Mouse (Mus musculus): ENCODE measurements around the gene Lsm14b. TPM values are rescaled to one million over a fixed set of nuclear protein-coding genes. Genes with fewer than 3 reads are reported as not detected.

Gene Lsm14b
- polyA plus RNA-seq (2016; fragmentation: Nextera tagmentation; extraction: Ambion mirVana) = 13.6 and 14.2 TPM in 2 replicates

GRCm38 (mm10) chr2:180024401-180025098 lies at the start of gene Lsm14b:
Gene Lsm14b (plus strand): TSS chr2:180024987.
- Histone ChIP-seq H3K4me1 (replicated peaks) (peaks cover 46% of the 10 kb centered on the region), H3K4me2 (peak within 1 kb of the TSS; percentile 91), H3K27me3 (peaks cover 40% of the 10 kb centered on the region), H3K4me3 (replicated peaks) (peak within 1 kb of the TSS; percentile 98), H3K9me3 (no peaks in the 10 kb centered on the region), H3K36me3 (peaks cover 26% of the 10 kb centered on the region), H3K27ac (peak within 1 kb of the TSS; percentile 94), H3K9ac (replicated peaks) (peak within 1 kb of the TSS; percentile 95)
- WGBS = under 1% methylated on average over 77 of the region's 80 CpGs
- peak; percentile 89 for ATAC-seq (ENCODE audit: insufficient number of reproducible peaks, insufficient read depth, low FRiP score, low TSS enrichment, low read depth)

- ATAC-seq (ENCODE audit: insufficient number of reproducible peaks, insufficient read depth, low FRiP score, low TSS enrichment, low read depth) = no peak
These were observed 48.9 kb upstream of the Lsm14b start for GRCm38 (mm10) chr2:179975851-179976250.

GRCm38 (mm10) chr2:179976295-179976627 lies 48.5 kb upstream of the Lsm14b start:
- WGBS = under 1% methylated on average over 37 of the region's 54 CpGs
- Histone ChIP-seq H3K4me1 (replicated peaks) (peaks cover 36% of the 10 kb centered on the region), H3K4me2 (peak overlapping the region; percentile 57; the same call in 1 of the 2 replicates), H3K9ac (replicated peaks) (peak overlapping the region; percentile 76), H3K27ac (peak overlapping the region; percentile 97), H3K36me3 (no peaks in the 10 kb centered on the region), H3K9me3 (no peaks in the 10 kb centered on the region), H3K27me3 (peaks cover 3% of the 10 kb centered on the region; the same call in 1 of the 2 replicates), H3K4me3 (replicated peaks) (peak overlapping the region; percentile 73)
- no peak; the same call in 1 of the 2 replicates for ATAC-seq (ENCODE audit: insufficient number of reproducible peaks, insufficient read depth, low FRiP score, low TSS enrichment, low read depth)

More at GRCm38 (mm10) chr2:179975851-179976250, 48.9 kb upstream of the Lsm14b start:
- no CpG with 5 or more reads among the region's 82 CpGs for WGBS
- Histone ChIP-seq H3K27ac (no peak overlapping the region), H3K36me3 (no peaks in the 10 kb centered on the region), H3K9ac (replicated peaks) (peak overlapping the region; percentile 76), H3K27me3 (peaks cover 3% of the 10 kb centered on the region; the same call in 1 of the 2 replicates), H3K4me1 (replicated peaks) (peaks cover 39% of the 10 kb centered on the region), H3K4me3 (replicated peaks) (peak overlapping the region; percentile 73), H3K9me3 (no peaks in the 10 kb centered on the region), H3K4me2 (peak overlapping the region; percentile 100; the same call in 1 of the 2 replicates)

- H3K36me3 ChIP-seq = no peaks in the 10 kb centered on the region
- peak; percentile 93 for ATAC-seq (ENCODE audit: insufficient number of reproducible peaks, insufficient read depth, low FRiP score, low TSS enrichment, low read depth)
- H3K4me1 ChIP-seq (replicated peaks) = peaks cover 36% of the 10 kb centered on the region
- peak within 1 kb of the TSS; percentile 93 for H3K9ac ChIP-seq (replicated peaks)
- H3K9me3 ChIP-seq = no peaks in the 10 kb centered on the region
- peak within 1 kb of the TSS; percentile 97 for H3K27ac ChIP-seq
- H3K4me2 ChIP-seq = peak within 1 kb of the TSS; percentile 100
- under 1% methylated on average over 57 of the region's 84 CpGs for WGBS
- H3K27me3 ChIP-seq = peaks cover 3% of the 10 kb centered on the region; the same call in 1 of the 2 replicates
- peak within 1 kb of the TSS; percentile 73 for H3K4me3 ChIP-seq (replicated peaks)
These were observed 48.0 kb upstream of the Lsm14b start, which contains the start of gene Taf4 for GRCm38 (mm10) chr2:179976628-179977343. Gene Taf4 (minus strand): TSS chr2:179976646.

- Histone ChIP-seq H3K36me3 (no peaks in the 10 kb centered on the region), H3K9me3 (no peaks in the 10 kb centered on the region), H3K27ac (peak overlapping the region; percentile 97), H3K9ac (replicated peaks) (peak overlapping the region; percentile 93), H3K27me3 (peaks cover 3% of the 10 kb centered on the region; the same call in 1 of the 2 replicates), H3K4me2 (peak overlapping the region; percentile 57), H3K4me1 (replicated peaks) (peaks cover 36% of the 10 kb centered on the region), H3K4me3 (replicated peaks) (peak overlapping the region; percentile 73)
- 8% methylated on average over 9 of the region's 10 CpGs for WGBS
- no peak for ATAC-seq (ENCODE audit: insufficient number of reproducible peaks, insufficient read depth, low FRiP score, low TSS enrichment, low read depth)
These were observed 47.3 kb upstream of the Lsm14b start for GRCm38 (mm10) chr2:179977344-179978025.

GRCm38 (mm10) chr2:179978250-179978649 lies 46.5 kb upstream of the Lsm14b start:
- whole genome bisulfite sequencing = 67% methylated on average over 3 of the region's 3 CpGs
- Histone ChIP-seq H3K9me3 (no peaks in the 10 kb centered on the region), H3K27ac (no peak overlapping the region), H3K4me2 (peak overlapping the region; percentile 57), H3K36me3 (no peaks in the 10 kb centered on the region), H3K4me3 (replicated peaks) (no peak overlapping the region), H3K4me1 (replicated peaks) (peaks cover 31% of the 10 kb centered on the region), H3K9ac (replicated peaks) (no peak overlapping the region), H3K27me3 (peaks cover 3% of the 10 kb centered on the region; the same call in 1 of the 2 replicates)
- ATAC-seq (ENCODE audit: insufficient number of reproducible peaks, insufficient read depth, low FRiP score, low TSS enrichment, low read depth) = no peak

GRCm38 (mm10) chr2:179979836-179980235 lies 45.0 kb upstream of the Lsm14b start:
- Histone ChIP-seq H3K27me3 (peaks cover 3% of the 10 kb centered on the region; the same call in 1 of the 2 replicates), H3K36me3 (no peaks in the 10 kb centered on the region), H3K4me2 (no peak overlapping the region), H3K9ac (replicated peaks) (no peak overlapping the region), H3K4me3 (replicated peaks) (no peak overlapping the region), H3K27ac (no peak overlapping the region), H3K4me1 (replicated peaks) (peaks cover 15% of the 10 kb centered on the region), H3K9me3 (no peaks in the 10 kb centered on the region)
- no peak for ATAC-seq (ENCODE audit: insufficient number of reproducible peaks, insufficient read depth, low FRiP score, low TSS enrichment, low read depth)
- WGBS = 56% methylated on average over 8 of the region's 8 CpGs

- Histone ChIP-seq H3K4me1 (replicated peaks) (peaks cover 11% of the 10 kb centered on the region; the same call in 1 of the 2 replicates), H3K27ac (no peak overlapping the region), H3K4me3 (replicated peaks) (no peak overlapping the region), H3K27me3 (no peaks in the 10 kb centered on the region), H3K36me3 (no peaks in the 10 kb centered on the region), H3K9me3 (no peaks in the 10 kb centered on the region), H3K4me2 (no peak overlapping the region), H3K9ac (replicated peaks) (no peak overlapping the region)
- ATAC-seq (ENCODE audit: insufficient number of reproducible peaks, insufficient read depth, low FRiP score, low TSS enrichment, low read depth) = no peak
- 35% methylated on average over 4 of the region's 4 CpGs for WGBS
These were observed 44.2 kb upstream of the Lsm14b start for GRCm38 (mm10) chr2:179980616-179981015.

GRCm38 (mm10) chr2:179982715-179983114 lies 42.1 kb upstream of the Lsm14b start:
- Histone ChIP-seq H3K27me3 (no peaks in the 10 kb centered on the region), H3K9me3 (no peaks in the 10 kb centered on the region), H3K27ac (no peak overlapping the region), H3K4me1 (replicated peaks) (peaks cover 8% of the 10 kb centered on the region; the same call in 1 of the 2 replicates), H3K4me2 (no peak overlapping the region), H3K9ac (replicated peaks) (no peak overlapping the region), H3K36me3 (no peaks in the 10 kb centered on the region), H3K4me3 (replicated peaks) (no peak overlapping the region)
- ATAC-seq (ENCODE audit: insufficient number of reproducible peaks, insufficient read depth, low FRiP score, low TSS enrichment, low read depth) = no peak
- WGBS = 88% methylated on average over 3 of the region's 3 CpGs

- no peak overlapping the region for H3K4me2 ChIP-seq
- no peak for ATAC-seq (ENCODE audit: insufficient number of reproducible peaks, insufficient read depth, low FRiP score, low TSS enrichment, low read depth)
These were observed 40.0 kb upstream of the Lsm14b start for GRCm38 (mm10) chr2:179984830-179985229.

GRCm38 (mm10) chr2:179985695-179986094 lies 39.1 kb upstream of the Lsm14b start:
- no peaks in the 10 kb centered on the region for H3K9me3 ChIP-seq
- no peaks in the 10 kb centered on the region for H3K4me1 ChIP-seq (replicated peaks)
- H3K27me3 ChIP-seq = no peaks in the 10 kb centered on the region
- ATAC-seq (ENCODE audit: insufficient number of reproducible peaks, insufficient read depth, low FRiP score, low TSS enrichment, low read depth) = no peak
- H3K9ac ChIP-seq (replicated peaks) = no peak overlapping the region
- no peak overlapping the region for H3K27ac ChIP-seq
- H3K4me2 ChIP-seq = no peak overlapping the region
- H3K4me3 ChIP-seq (replicated peaks) = no peak overlapping the region
- WGBS = 83% methylated on average over 1 of the region's 1 CpGs
- H3K36me3 ChIP-seq = no peaks in the 10 kb centered on the region

More at GRCm38 (mm10) chr2:179984830-179985229, 40.0 kb upstream of the Lsm14b start:
- no peak overlapping the region for H3K27ac ChIP-seq
- no peak overlapping the region for H3K9ac ChIP-seq (replicated peaks)
- H3K36me3 ChIP-seq = no peaks in the 10 kb centered on the region
- no peaks in the 10 kb centered on the region for H3K4me1 ChIP-seq (replicated peaks)
- WGBS = 42% methylated on average over 7 of the region's 7 CpGs
- no peak overlapping the region for H3K4me3 ChIP-seq (replicated peaks)
- no peaks in the 10 kb centered on the region for H3K27me3 ChIP-seq
- no peaks in the 10 kb centered on the region for H3K9me3 ChIP-seq

Measured in limb, embryonic 12.5 days (tissue).